In the genomic region with DNA sequence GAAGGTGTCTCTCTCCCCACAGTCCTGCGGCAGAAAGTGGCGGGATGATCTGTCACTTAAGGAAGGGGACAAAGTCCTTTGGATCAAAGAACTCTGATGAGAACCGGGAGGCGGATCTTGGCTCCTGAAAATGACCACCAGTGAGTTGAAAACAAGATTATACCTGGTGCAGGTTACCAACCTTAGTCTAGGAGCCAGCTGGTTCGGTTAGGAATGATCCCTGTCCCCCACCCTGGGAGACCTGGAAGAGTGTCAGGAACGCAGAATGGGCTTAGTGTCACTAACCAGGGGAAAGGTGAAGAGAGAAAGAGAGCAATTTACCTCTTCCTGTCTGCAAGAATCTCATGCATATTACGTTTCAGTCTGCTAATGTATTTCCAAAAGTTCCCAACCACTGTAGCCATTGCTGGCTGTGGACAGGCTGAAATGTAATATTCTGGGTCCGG, we compare ENCODE assay signal across 8 mouse cellular contexts. TPM values are rescaled to one million over a fixed set of nuclear protein-coding genes. Genes with fewer than 3 reads are reported as not detected.
DNase-seq lines count a peak whose midpoint lies in the region; ATAC-seq and TF ChIP-seq lines count a peak whose summit lies in the region.

A gene (minus strand): TSS at position 396 of the 446 bp plus-strand sequence.

- 4% methylated on average over 8 of the region's 8 CpGs for WGBS in cerebellum, adult 2 months
- 3% methylated on average over 8 of the region's 8 CpGs for WGBS in heart, embryonic 15.5 days
- WGBS in midbrain, embryonic 11.5 days, result 4% methylated on average over 8 of the region's 8 CpGs

- no peak for TF ChIP-seq CTCF in cerebellum, adult 2 months (IDR thresholded peaks at IDR 0.05; ENCODE audit: borderline replicate concordance, insufficient read depth, low read depth, low read length)

- peak within 1 kb of the TSS; percentile 92 for H3K4me3 ChIP-seq in cerebellum, adult 2 months (replicated peaks; ENCODE audit: insufficient read depth, low read depth, low read length)
- H3K4me3 ChIP-seq in heart, embryonic 15.5 days, result peak within 1 kb of the TSS; percentile 83
- peak within 1 kb of the TSS; percentile 85 for H3K4me3 ChIP-seq in midbrain, embryonic 11.5 days (ENCODE audit: low read depth, low read length)

- H3K4me1 ChIP-seq in cerebellum, adult 2 months (ENCODE audit: control insufficient read depth, insufficient read depth, low read length), result peaks cover 3% of the 10 kb centered on the region; the same call in 1 of the 2 replicates
- peaks cover 20% of the 10 kb centered on the region for H3K4me1 ChIP-seq in heart, embryonic 15.5 days (replicated peaks)
- peaks cover 4% of the 10 kb centered on the region; the same call in 1 of the 2 replicates for H3K4me1 ChIP-seq in midbrain, embryonic 11.5 days (ENCODE audit: control insufficient read depth, insufficient read depth, low read length)

- no peak for TF ChIP-seq POLR2A in cerebellum, adult 2 months (IDR thresholded peaks at IDR 0.05; ENCODE audit: borderline replicate concordance, insufficient read depth, low read length)

- no peak for DNase-seq in cerebellum, adult 2 months
- no peak for DNase-seq in cerebellum, adult 11-12 months
- DNase-seq in thymus, postnatal 0 days (ENCODE audit: low spot score), result peak; percentile 14
- DNase-seq in thymus, postnatal 10 days (ENCODE audit: low spot score in 2 of 2), result no peak
- DNase-seq in layer of hippocampus, adult 9-11 months, result peak; percentile 8
- DNase-seq in midbrain, embryonic 11.5 days (ENCODE audit: low spot score, missing footprints), result no peak
- no peak for DNase-seq in thymus, postnatal 14 days

- H3K4me2 ChIP-seq in heart, embryonic 15.5 days, result peak within 1 kb of the TSS; percentile 84
- H3K4me2 ChIP-seq in midbrain, embryonic 11.5 days, result peak within 1 kb of the TSS; percentile 79

- H3K36me3 ChIP-seq in heart, embryonic 15.5 days, result no peaks in the 10 kb centered on the region
- no peaks in the 10 kb centered on the region for H3K36me3 ChIP-seq in midbrain, embryonic 11.5 days (ENCODE audit: control insufficient read depth, insufficient read depth, low read length)

- peak within 1 kb of the TSS; percentile 77 for H3K27ac ChIP-seq in cerebellum, adult 2 months (ENCODE audit: insufficient read depth, low read length)
- H3K27ac ChIP-seq in heart, embryonic 15.5 days, result peak within 1 kb of the TSS; percentile 79
- H3K27ac ChIP-seq in midbrain, embryonic 11.5 days (ENCODE audit: low read depth, low read length), result peak within 1 kb of the TSS; percentile 35; the same call in 1 of the 2 replicates

- H3K9me3 ChIP-seq in heart, embryonic 15.5 days (replicated peaks), result no peaks in the 10 kb centered on the region
- no peaks in the 10 kb centered on the region for H3K9me3 ChIP-seq in midbrain, embryonic 11.5 days (ENCODE audit: control insufficient read depth, low read length)

- H3K9ac ChIP-seq in heart, embryonic 15.5 days, result peak within 1 kb of the TSS; percentile 90
- peak within 1 kb of the TSS; percentile 91 for H3K9ac ChIP-seq in midbrain, embryonic 11.5 days (ENCODE audit: low read length)

- no peaks in the 10 kb centered on the region for H3K27me3 ChIP-seq in cerebellum, adult 2 months (ENCODE audit: control insufficient read depth, insufficient read depth, low read length)
- no peaks in the 10 kb centered on the region for H3K27me3 ChIP-seq in heart, embryonic 15.5 days
- H3K27me3 ChIP-seq in midbrain, embryonic 11.5 days (ENCODE audit: control insufficient read depth, insufficient read depth, low read length), result 0 out of 2 replicates have a peak, but pooled peaks cover 4% of the 10 kb centered on the region

- no peak for ATAC-seq in heart, embryonic 15.5 days (replicated peaks; ENCODE audit: insufficient number of reproducible peaks, insufficient read depth, low FRiP score, low read depth)
- ATAC-seq in midbrain, embryonic 11.5 days (ENCODE audit: low FRiP score), result peak; percentile 20; the same call in 1 of the 2 replicates

RNA-seq across cellular contexts. Expression of the gene that starts here (rescaled TPM):
- 14.4 and 16.2 TPM in 2 replicates for polyA plus RNA-seq in cerebellum, adult 2 months (2012; rRNA removed)
- polyA plus RNA-seq in thymus, postnatal 0 days (2015; fragmentation: Nextera tagmentation; extraction: Ambion mirVana), result 8.9 and 9.1 TPM in 2 replicates
- 7.9 and 11.2 TPM in 2 replicates for polyA plus RNA-seq in heart, embryonic 15.5 days (2015; fragmentation: Nextera tagmentation; extraction: Ambion mirVana)
- 7.9 and 8.2 TPM in 2 replicates for polyA plus RNA-seq in midbrain, embryonic 11.5 days (2014; fragmentation: Nextera tagmentation; extraction: Ambion mirVana)

Comparison
In these comparisons a context has a peak if more than half of its experiments do, and no peak if none do; other contexts are left out.
1. DNase-seq: peak in thymus, postnatal 0 days (single experiment) and layer of hippocampus, adult 9-11 months (single experiment); none in cerebellum, adult 2 months (0 of 2), cerebellum, adult 11-12 months (single experiment), thymus, postnatal 10 days (0 of 2), midbrain, embryonic 11.5 days (single experiment) and thymus, postnatal 14 days (single experiment).
2. Peak in every context shown above with its lines, with median percentiles within 50 percentile points of each other: H3K27ac ChIP-seq and H3K4me3 ChIP-seq.